Mouse (Mus musculus): ENCODE results near the gene Olfm4. TPM values are rescaled to one million over a fixed set of nuclear protein-coding genes. Genes with fewer than 3 reads are reported as not detected.

Gene Olfm4
- not detected for polyA plus RNA-seq (2014; fragmentation: Illumina TruSeq; extraction: RNeasy Lipid Tissue Mini Kit (QIAGEN cat#74804); ENCODE audit: low read depth, low replicate concordance)

DNA sequence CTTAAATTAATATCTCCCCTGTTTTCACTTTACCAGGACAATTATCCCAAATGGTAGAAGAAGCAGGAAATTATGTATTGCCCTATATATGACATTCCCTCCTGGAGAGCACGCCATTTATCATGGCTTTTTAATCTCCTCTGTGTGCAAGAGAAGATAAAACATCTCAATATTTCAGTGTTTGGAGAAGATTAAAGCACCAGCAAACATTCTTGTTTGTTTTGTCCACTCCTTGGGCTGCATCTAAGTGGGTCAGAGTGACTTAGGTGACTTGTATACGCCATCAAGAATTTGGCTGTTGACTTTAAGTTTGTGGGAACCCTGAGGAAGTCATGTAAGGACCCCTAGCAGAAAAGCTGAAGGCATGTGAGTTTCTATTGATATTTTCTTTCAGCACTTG is at the start of gene Olfm4:
Olfm4 (plus strand) TSS at position 301 of the 400 bp plus-strand sequence.

Other genes with a start within 250 kb of the Olfm4 start
- gene Pcdh8, start 212.8 kb upstream of the Olfm4 start, polyA plus RNA-seq (2014; fragmentation: Illumina TruSeq; extraction: RNeasy Lipid Tissue Mini Kit (QIAGEN cat#74804); ENCODE audit: low read depth, low replicate concordance) = not detected